ENCODE assay signal across 8 mouse cellular contexts in genomic region chr5:33819141-33819875, GRCm38 (mm10). TPM values are rescaled to one million over a fixed set of nuclear protein-coding genes. Genes with fewer than 3 reads are reported as not detected.
DNase-seq lines count a peak whose midpoint lies in the region; ATAC-seq and TF ChIP-seq lines count a peak whose summit lies in the region.

No protein-coding gene starts in this region.

- peak overlapping the region; percentile 89 for H3ac ChIP-seq in myocyte (ENCODE audit: control insufficient read depth, insufficient read length)

- peak overlapping the region; percentile 77 for H3K9ac ChIP-seq in forebrain, embryonic 15.5 days (replicated peaks)
- peak overlapping the region; percentile 100 for H3K9ac ChIP-seq in hindbrain, embryonic 11.5 days (ENCODE audit: low read depth, low read length)
- peak overlapping the region; percentile 99 for H3K9ac ChIP-seq in limb, embryonic 11.5 days (ENCODE audit: low read length)

- 0 out of 2 replicates have a peak, but pooled peaks have one; percentile 2 for ATAC-seq in cerebellum, adult (ENCODE audit: insufficient number of reproducible peaks, low FRiP score, low TSS enrichment)
- peak; percentile 21 for ATAC-seq in forebrain, embryonic 15.5 days (replicated peaks)
- peak; percentile 52 for ATAC-seq in hindbrain, embryonic 11.5 days (ENCODE audit: low FRiP score)
- no peak; the same call in 1 of the 2 replicates for ATAC-seq in limb, embryonic 11.5 days (ENCODE audit: insufficient number of reproducible peaks, low FRiP score, low TSS enrichment, low read depth)

- H3K27me3 ChIP-seq in forebrain, embryonic 15.5 days, result no peaks in the 10 kb centered on the region
- H3K27me3 ChIP-seq in hindbrain, embryonic 11.5 days (ENCODE audit: control insufficient read depth, insufficient read depth, low read length), result no peaks in the 10 kb centered on the region
- H3K27me3 ChIP-seq in limb, embryonic 11.5 days (ENCODE audit: control insufficient read depth, insufficient read depth, low read length), result no peaks in the 10 kb centered on the region
- no peaks in the 10 kb centered on the region for H3K27me3 ChIP-seq in myocyte (ENCODE audit: control insufficient read depth, insufficient read depth, insufficient read length)

- H3K79me2 ChIP-seq in myocyte (ENCODE audit: control insufficient read depth, insufficient read depth), result peaks cover 31% of the 10 kb centered on the region

- no peaks in the 10 kb centered on the region for H3K36me3 ChIP-seq in forebrain, embryonic 15.5 days
- no peaks in the 10 kb centered on the region for H3K36me3 ChIP-seq in hindbrain, embryonic 11.5 days (ENCODE audit: control insufficient read depth, insufficient read depth, low read length)
- H3K36me3 ChIP-seq in limb, embryonic 11.5 days (ENCODE audit: control insufficient read depth, insufficient read depth, low read length), result no peaks in the 10 kb centered on the region
- no peaks in the 10 kb centered on the region for H3K36me3 ChIP-seq in myocyte (ENCODE audit: control insufficient read depth, insufficient read depth)

- peak overlapping the region; percentile 68 for H3K4me2 ChIP-seq in forebrain, embryonic 15.5 days (replicated peaks)
- H3K4me2 ChIP-seq in hindbrain, embryonic 11.5 days (replicated peaks; ENCODE audit: low read depth, low read length), result peak overlapping the region; percentile 87
- H3K4me2 ChIP-seq in limb, embryonic 11.5 days (ENCODE audit: low read depth, severe bottlenecking), result peak overlapping the region; percentile 68
- peak overlapping the region; percentile 98 for H3K4me2 ChIP-seq in myocyte (ENCODE audit: low read depth)

- TF ChIP-seq POLR2A in myocyte (IDR thresholded peaks at IDR 0.05; ENCODE audit: insufficient read length, low read depth), result peak; percentile 44

- WGBS in forebrain, embryonic 15.5 days, result 6% methylated on average over 8 of the region's 9 CpGs
- WGBS in hindbrain, embryonic 11.5 days, result 13% methylated on average over 9 of the region's 9 CpGs
- 29% methylated on average over 9 of the region's 9 CpGs for WGBS in limb, embryonic 11.5 days

- peak; percentile 29 to 49 for DNase-seq in left cerebral cortex, adult 18-20 months (ENCODE audit: low spot score in 2 of 2)
- no peak for DNase-seq in left cerebral cortex, adult 11 months (ENCODE audit: low spot score)
- DNase-seq in hindbrain, embryonic 11.5 days (ENCODE audit: low spot score), result peak; percentile 45
- DNase-seq in limb, embryonic 11.5 days (ENCODE audit: low spot score), result peak; percentile 31
- DNase-seq in B cell, adult 2 months, result no peak

- H3K4me1 ChIP-seq in forebrain, embryonic 15.5 days, result peaks cover 31% of the 10 kb centered on the region
- peaks cover 10% of the 10 kb centered on the region for H3K4me1 ChIP-seq in hindbrain, embryonic 11.5 days (replicated peaks; ENCODE audit: control insufficient read depth, insufficient read depth, low read length)
- peaks cover 7% of the 10 kb centered on the region; the same call in 1 of the 2 replicates for H3K4me1 ChIP-seq in limb, embryonic 11.5 days (ENCODE audit: control insufficient read depth, insufficient read depth, low read length)

- H3K9me3 ChIP-seq in forebrain, embryonic 15.5 days, result no peaks in the 10 kb centered on the region
- H3K9me3 ChIP-seq in hindbrain, embryonic 11.5 days (ENCODE audit: control insufficient read depth, low read length), result no peaks in the 10 kb centered on the region
- H3K9me3 ChIP-seq in limb, embryonic 11.5 days (ENCODE audit: control insufficient read depth, low read length), result no peaks in the 10 kb centered on the region

- H3K27ac ChIP-seq in forebrain, embryonic 15.5 days (replicated peaks), result peak overlapping the region; percentile 96
- peak overlapping the region; percentile 100 for H3K27ac ChIP-seq in hindbrain, embryonic 11.5 days (ENCODE audit: low read depth, low read length)
- peak overlapping the region; percentile 97 for H3K27ac ChIP-seq in limb, embryonic 11.5 days (replicated peaks; ENCODE audit: low read depth, low read length)

- peak overlapping the region; percentile 96 for H3K4me3 ChIP-seq in forebrain, embryonic 15.5 days
- H3K4me3 ChIP-seq in hindbrain, embryonic 11.5 days (ENCODE audit: low read depth, low read length), result peak overlapping the region; percentile 100
- peak overlapping the region; percentile 99 for H3K4me3 ChIP-seq in limb, embryonic 11.5 days (ENCODE audit: low read depth, low read length)
- peak overlapping the region; percentile 54 for H3K4me3 ChIP-seq in myocyte

TF ChIP-seq in myocyte, 11 proteins besides CTCF, POLR2A, EP300 and RAD21:
- TF ChIP-seq TCF3 (IDR thresholded peaks at IDR 0.05; ENCODE audit: insufficient read length, low read depth), result no peak
- no peak for TF ChIP-seq MYOG (IDR thresholded peaks at IDR 0.05; ENCODE audit: control insufficient read depth in 1 of 3, insufficient read depth in 1 of 3, insufficient read length in 2 of 3, low read depth in 2 of 3)
- TF ChIP-seq USF1 (IDR thresholded peaks at IDR 0.05; ENCODE audit: low read depth), result peak; percentile 69

RNA-seq across cellular contexts. Expression of gene Nsd2, which starts 1.2 kb away (rescaled TPM):
- total RNA-seq in left cerebral cortex, adult 18-20 months (2021), result 100 to 1,000 TPM; 153 to 164 TPM
- 90.4 and 92.3 TPM in 2 replicates for polyA plus RNA-seq in forebrain, embryonic 15.5 days (2015; fragmentation: Nextera tagmentation; extraction: Ambion mirVana)
- polyA plus RNA-seq in hindbrain, embryonic 11.5 days (2014; fragmentation: Nextera tagmentation; extraction: Ambion mirVana), result 95.3 and 104 TPM in 2 replicates
- polyA plus RNA-seq in limb, embryonic 11.5 days (2014; fragmentation: Nextera tagmentation; extraction: Ambion mirVana), result 78.7 and 81.0 TPM in 2 replicates
- 23.9 TPM for polyA plus RNA-seq in myocyte (2012; fragmentation: generic; extraction: Trizol)

RNA-seq across cellular contexts. Expression of gene Letm1, which starts 36.7 kb away (rescaled TPM):
- total RNA-seq in left cerebral cortex, adult 18-20 months (2021), result 100 to 1,000 TPM in 1 of 2 experiments, 10 to 100 TPM in 1; 97.9 to 104 TPM
- polyA plus RNA-seq in forebrain, embryonic 15.5 days (2015; fragmentation: Nextera tagmentation; extraction: Ambion mirVana), result 69.5 and 72.3 TPM in 2 replicates
- polyA plus RNA-seq in hindbrain, embryonic 11.5 days (2014; fragmentation: Nextera tagmentation; extraction: Ambion mirVana), result 40.2 and 44.9 TPM in 2 replicates
- 54.4 and 56.4 TPM in 2 replicates for polyA plus RNA-seq in limb, embryonic 11.5 days (2014; fragmentation: Nextera tagmentation; extraction: Ambion mirVana)
- polyA plus RNA-seq in myocyte (2012; fragmentation: generic; extraction: Trizol), result 29.2 TPM

Comparison
In these comparisons a context has a peak if more than half of its experiments do, and no peak if none do; other contexts are left out.
1. DNase-seq: peak in left cerebral cortex, adult 18-20 months (2 of 2), hindbrain, embryonic 11.5 days (single experiment) and limb, embryonic 11.5 days (single experiment); none in left cerebral cortex, adult 11 months (single experiment) and B cell, adult 2 months (0 of 2).
2. Peak in every context shown above with its lines, with median percentiles within 50 percentile points of each other: H3K27ac ChIP-seq, H3K4me2 ChIP-seq, H3K4me3 ChIP-seq and H3K9ac ChIP-seq.